Mouse (Mus musculus): ENCODE results near the gene Abtb1. TPM values are rescaled to one million over a fixed set of nuclear protein-coding genes. Genes with fewer than 3 reads are reported as not detected.

Abtb1 gene
- polyA plus RNA-seq, 1 experiment from 2014 or later, result 31.5 TPM

DNA sequence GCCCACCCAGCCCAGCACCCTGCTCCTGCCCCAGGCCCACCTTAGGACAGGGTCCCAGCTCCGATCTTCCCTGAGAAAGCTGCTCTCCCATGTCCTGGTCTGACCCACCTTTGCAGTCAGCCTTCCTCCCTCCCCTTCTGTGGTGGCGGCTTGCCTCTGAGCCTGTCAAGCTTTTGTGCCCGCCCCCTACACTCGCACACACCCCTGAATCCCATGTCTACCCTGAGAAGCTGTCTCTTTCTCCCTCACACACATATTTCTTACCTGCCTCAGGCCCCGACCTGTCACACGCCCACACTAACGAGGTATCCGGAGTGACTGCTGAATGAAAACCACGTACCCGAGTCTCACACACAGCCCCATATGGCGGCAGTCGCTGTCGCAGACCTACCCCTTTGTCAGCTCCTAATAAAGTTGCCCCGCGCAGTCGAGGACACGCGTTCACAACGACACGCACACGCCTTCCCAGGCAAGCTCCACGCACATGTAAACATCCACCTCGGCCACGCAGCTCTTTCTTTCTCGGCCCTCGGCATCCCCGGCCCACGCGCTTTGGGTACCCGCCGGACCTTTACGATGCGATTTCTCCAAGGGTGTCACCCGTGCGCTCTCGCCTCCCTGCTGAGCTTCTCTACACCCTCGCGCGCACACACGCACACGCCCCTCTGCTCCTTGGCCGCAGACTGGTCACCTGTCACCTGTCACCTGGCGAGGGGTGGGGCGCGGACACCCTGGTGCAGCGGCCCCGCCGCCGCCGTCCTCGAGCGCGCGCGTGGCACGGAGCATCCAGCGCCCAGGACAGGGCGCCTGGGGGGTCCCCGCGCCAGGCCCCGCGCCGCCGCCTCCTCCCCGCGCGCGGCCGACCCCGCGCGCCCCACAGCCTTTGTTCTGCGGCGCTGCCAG, 32.4 kb upstream of the Abtb1 start:
- H3K4me3 ChIP-seq (replicated peaks), result peak overlapping the region; percentile 72
- 3% methylated on average over 69 of the region's 74 CpGs for WGBS
- no peaks in the 10 kb centered on the region for H3K36me3 ChIP-seq
- peak; percentile 45 for ATAC-seq (ENCODE audit: insufficient read depth, low FRiP score, low read depth)
- H3K4me1 ChIP-seq, result peaks cover 10% of the 10 kb centered on the region; the same call in 1 of the 2 replicates
- peaks cover 10% of the 10 kb centered on the region; the same call in 1 of the 2 replicates for H3K27me3 ChIP-seq (replicated peaks)
- no peaks in the 10 kb centered on the region for H3K9me3 ChIP-seq
- H3K27ac ChIP-seq, result no peak overlapping the region
- peak overlapping the region; percentile 66 for H3K9ac ChIP-seq
- peak overlapping the region; percentile 98 for H3K4me2 ChIP-seq

DNA sequence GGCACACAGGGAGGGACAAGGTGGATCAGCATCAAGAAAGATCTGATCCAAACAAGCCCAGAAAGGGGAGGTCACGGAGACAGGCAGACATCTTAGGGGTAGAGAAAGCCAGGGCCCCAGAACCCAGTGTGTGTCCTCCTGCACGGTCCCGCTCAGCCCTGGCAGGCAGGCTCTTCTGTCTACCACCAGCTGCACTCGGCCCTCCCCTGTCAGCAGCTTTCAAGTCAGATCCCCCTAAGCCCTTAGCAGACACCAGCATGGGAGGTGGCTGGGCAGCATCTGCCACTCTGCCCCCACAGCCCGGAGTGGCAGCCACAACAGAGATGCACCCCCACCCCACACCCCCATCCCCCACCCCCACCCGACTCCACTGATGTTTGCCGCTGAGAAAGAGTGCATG, 31.0 kb upstream of the Abtb1 start:
- Histone ChIP-seq H3K9me3 (no peaks in the 10 kb centered on the region), H3K4me3 (replicated peaks) (no peak overlapping the region), H3K27ac (no peak overlapping the region), H3K9ac (no peak overlapping the region), H3K36me3 (no peaks in the 10 kb centered on the region), H3K4me1 (peaks cover 10% of the 10 kb centered on the region; the same call in 1 of the 2 replicates), H3K27me3 (replicated peaks) (peaks cover 10% of the 10 kb centered on the region; the same call in 1 of the 2 replicates), H3K4me2 (no peak overlapping the region)
- WGBS, result 50% methylated on average over 7 of the region's 7 CpGs
- no peak for ATAC-seq (ENCODE audit: insufficient read depth, low FRiP score, low read depth)

DNA sequence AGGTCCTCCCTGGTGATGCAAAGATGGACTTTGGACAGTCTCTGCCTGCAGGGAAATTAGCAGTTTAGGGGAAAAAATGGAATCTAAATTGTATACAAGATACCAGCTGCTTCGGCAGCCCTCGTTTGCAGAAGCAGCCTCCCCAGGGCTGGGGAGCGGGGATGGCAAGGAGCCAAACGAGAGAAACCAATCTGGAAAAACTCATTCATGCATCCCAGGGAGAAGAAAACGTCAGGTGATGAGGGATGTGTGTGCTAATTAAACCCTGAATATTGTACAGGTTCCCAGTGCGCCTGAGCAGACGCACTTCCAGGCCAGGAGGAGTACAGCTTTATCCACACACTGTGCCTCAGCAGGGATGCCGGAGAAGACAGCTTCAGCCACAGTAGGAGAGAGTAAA, 29.8 kb upstream of the Abtb1 start:
- Histone ChIP-seq H3K27me3 (replicated peaks) (peaks cover 10% of the 10 kb centered on the region; the same call in 1 of the 2 replicates), H3K9ac (no peak overlapping the region), H3K27ac (peak overlapping the region; percentile 40; the same call in 1 of the 2 replicates), H3K4me2 (peak overlapping the region; percentile 10; the same call in 1 of the 2 replicates), H3K36me3 (no peaks in the 10 kb centered on the region), H3K4me3 (replicated peaks) (no peak overlapping the region), H3K9me3 (no peaks in the 10 kb centered on the region), H3K4me1 (peaks cover 10% of the 10 kb centered on the region; the same call in 1 of the 2 replicates)
- 32% methylated on average over 8 of the region's 8 CpGs for WGBS
- no peak for ATAC-seq (ENCODE audit: insufficient read depth, low FRiP score, low read depth)

DNA sequence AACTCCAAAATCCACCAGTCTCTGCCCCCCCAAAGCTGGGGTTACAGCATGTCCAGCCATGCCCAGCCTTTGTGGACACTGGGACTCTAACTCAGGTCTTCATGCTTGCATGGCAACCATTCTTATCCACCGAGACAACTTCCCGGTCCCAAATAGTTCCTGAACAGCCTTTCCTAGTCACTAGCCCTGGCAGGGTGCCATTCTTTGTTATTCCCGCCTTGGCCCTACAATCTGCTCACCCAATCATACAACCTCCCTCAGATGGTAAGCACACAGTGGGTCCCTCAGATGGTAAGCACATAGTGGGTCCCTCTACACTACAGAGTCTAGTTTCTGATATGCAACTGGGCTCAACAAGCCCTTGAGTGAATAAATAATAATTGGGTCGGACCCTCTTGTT, 28.8 kb upstream of the Abtb1 start:
- H3K9me3 ChIP-seq, result no peaks in the 10 kb centered on the region
- peaks cover 9% of the 10 kb centered on the region; the same call in 1 of the 2 replicates for H3K27me3 ChIP-seq (replicated peaks)
- H3K36me3 ChIP-seq, result no peaks in the 10 kb centered on the region
- ATAC-seq (ENCODE audit: insufficient read depth, low FRiP score, low read depth), result no peak
- no peak overlapping the region for H3K27ac ChIP-seq
- H3K9ac ChIP-seq, result no peak overlapping the region
- peaks cover 10% of the 10 kb centered on the region; the same call in 1 of the 2 replicates for H3K4me1 ChIP-seq
- 62% methylated on average over 4 of the region's 4 CpGs for WGBS
- no peak overlapping the region for H3K4me2 ChIP-seq
- H3K4me3 ChIP-seq (replicated peaks), result no peak overlapping the region

DNA sequence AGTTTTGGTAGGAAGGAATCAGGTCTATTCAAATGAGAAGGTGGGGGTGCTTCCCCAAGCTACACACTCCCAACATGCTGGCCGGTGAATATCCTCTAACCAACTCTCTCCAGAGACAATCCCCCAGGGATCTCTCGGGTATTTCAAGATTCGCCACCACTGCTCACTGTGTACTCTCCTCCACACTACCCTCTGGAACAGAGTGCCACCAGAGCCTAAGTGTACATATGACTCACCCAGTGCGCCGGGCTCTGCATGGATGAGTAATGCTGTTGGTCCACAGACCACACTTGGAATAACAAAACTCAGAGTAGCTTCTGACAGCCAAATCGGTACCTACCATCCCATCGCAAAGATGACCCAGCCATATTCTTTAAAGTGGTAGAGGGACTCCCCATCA, 27.7 kb upstream of the Abtb1 start:
- 85% methylated on average over 7 of the region's 7 CpGs for WGBS
- Histone ChIP-seq H3K4me1 (0 out of 2 replicates have a peak, but pooled peaks cover 8% of the 10 kb centered on the region), H3K9ac (no peak overlapping the region), H3K27ac (no peak overlapping the region), H3K27me3 (replicated peaks) (peaks cover 4% of the 10 kb centered on the region; the same call in 1 of the 2 replicates), H3K9me3 (no peaks in the 10 kb centered on the region), H3K4me3 (replicated peaks) (no peak overlapping the region), H3K4me2 (no peak overlapping the region), H3K36me3 (no peaks in the 10 kb centered on the region)
- ATAC-seq (ENCODE audit: insufficient read depth, low FRiP score, low read depth), result no peak

DNA sequence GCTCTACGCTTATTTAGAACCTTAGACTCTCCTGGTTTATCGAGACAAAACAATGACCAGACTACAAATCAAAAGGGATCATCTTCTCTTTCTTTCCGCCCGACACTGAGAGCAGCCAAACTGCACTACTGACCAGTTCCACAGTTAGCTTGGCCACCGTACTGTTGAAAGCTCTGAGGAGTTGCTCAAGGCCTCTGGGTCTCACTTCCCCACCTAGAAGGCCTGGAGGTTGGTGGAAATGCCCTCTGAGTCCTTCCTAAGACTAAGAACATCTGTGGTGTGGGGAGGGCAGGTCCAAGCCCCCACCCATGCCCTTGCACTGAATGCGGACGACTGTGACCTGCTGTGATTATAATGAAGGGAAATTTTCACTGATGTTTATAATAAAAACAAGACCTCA, 23.9 kb upstream of the Abtb1 start:
- Histone ChIP-seq H3K9me3 (no peaks in the 10 kb centered on the region), H3K4me3 (replicated peaks) (no peak overlapping the region), H3K36me3 (peaks cover 5% of the 10 kb centered on the region; the same call in 1 of the 2 replicates), H3K27ac (no peak overlapping the region), H3K27me3 (replicated peaks) (no peaks in the 10 kb centered on the region), H3K4me2 (no peak overlapping the region), H3K9ac (no peak overlapping the region), H3K4me1 (no peaks in the 10 kb centered on the region)
- ATAC-seq (ENCODE audit: insufficient read depth, low FRiP score, low read depth), result no peak
- 82% methylated on average over 7 of the region's 7 CpGs for WGBS

DNA sequence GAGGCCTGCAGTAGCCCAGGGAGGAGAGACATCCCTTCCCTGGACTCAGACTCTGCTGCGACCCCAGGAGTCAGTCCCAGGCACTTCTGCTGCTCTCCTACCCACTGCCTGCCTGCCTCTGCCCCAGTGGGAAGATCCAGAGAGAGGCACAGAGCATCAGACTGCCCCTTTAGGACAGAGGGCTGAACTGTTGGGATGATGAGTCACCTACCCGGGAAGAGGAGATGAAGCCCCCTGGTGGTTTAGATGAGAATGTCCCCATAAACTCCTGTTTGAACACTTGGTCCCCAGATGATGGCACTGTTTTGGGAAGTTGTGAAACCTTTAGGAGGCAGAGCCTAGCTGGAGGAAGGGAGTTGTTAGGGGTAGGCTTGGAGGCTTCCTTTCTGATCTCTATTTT, 19.1 kb upstream of the Abtb1 start:
- no peak overlapping the region for H3K4me2 ChIP-seq
- no peak overlapping the region for H3K4me3 ChIP-seq (replicated peaks)
- WGBS, result 11% methylated on average over 2 of the region's 2 CpGs
- peaks cover 5% of the 10 kb centered on the region; the same call in 1 of the 2 replicates for H3K36me3 ChIP-seq
- no peak overlapping the region for H3K9ac ChIP-seq
- no peaks in the 10 kb centered on the region for H3K4me1 ChIP-seq
- no peaks in the 10 kb centered on the region for H3K9me3 ChIP-seq
- H3K27ac ChIP-seq, result no peak overlapping the region
- no peaks in the 10 kb centered on the region for H3K27me3 ChIP-seq (replicated peaks)
- peak; percentile 23; the same call in 1 of the 2 replicates for ATAC-seq (ENCODE audit: insufficient read depth, low FRiP score, low read depth)

DNA sequence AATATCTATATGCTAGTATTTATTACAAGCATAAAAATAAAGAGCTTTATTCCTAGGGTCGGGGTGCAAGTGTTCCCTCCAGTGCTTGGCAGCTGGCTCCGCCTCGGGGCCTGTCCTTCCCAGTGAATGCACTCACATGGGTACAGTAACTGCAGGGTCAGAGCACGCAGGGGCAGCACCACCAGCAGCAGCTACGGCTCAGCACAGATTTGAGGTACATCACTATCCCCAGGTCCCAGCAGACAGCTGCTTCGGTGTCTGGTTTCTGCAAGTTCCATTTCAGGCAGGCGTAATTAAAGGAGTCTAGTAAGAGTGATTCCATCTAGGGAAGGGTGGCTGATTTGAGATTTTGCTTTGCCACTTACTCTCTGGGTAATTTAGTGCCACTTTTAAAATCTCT, 16.6 kb upstream of the Abtb1 start:
- H3K9me3 ChIP-seq, result no peaks in the 10 kb centered on the region
- no peak overlapping the region for H3K27ac ChIP-seq
- 78% methylated on average over 7 of the region's 7 CpGs for WGBS
- no peak overlapping the region for H3K4me3 ChIP-seq (replicated peaks)
- H3K36me3 ChIP-seq, result peaks cover 5% of the 10 kb centered on the region; the same call in 1 of the 2 replicates
- H3K27me3 ChIP-seq (replicated peaks), result no peaks in the 10 kb centered on the region
- H3K9ac ChIP-seq, result no peak overlapping the region
- H3K4me1 ChIP-seq, result no peaks in the 10 kb centered on the region
- ATAC-seq (ENCODE audit: insufficient read depth, low FRiP score, low read depth), result no peak
- H3K4me2 ChIP-seq, result no peak overlapping the region

DNA sequence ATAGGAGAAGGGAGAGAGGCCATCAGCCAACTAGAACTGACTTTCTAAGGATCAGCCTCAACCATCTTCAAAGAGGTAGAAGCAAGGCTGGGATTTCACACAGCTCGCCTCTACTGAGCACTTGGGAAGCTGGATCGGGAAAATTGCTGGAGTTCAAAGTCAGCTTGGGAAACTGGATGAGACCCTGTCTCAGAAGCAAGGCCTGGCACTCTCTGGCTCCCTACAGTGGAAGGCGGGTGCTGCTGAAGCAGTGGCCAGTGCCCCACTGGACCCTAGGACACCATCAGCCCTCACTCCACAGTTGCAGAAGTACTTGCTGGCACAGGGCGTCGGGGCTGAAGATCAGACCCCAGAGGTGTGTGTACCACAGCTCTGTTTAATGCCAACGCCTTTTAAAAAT, 16.0 kb upstream of the Abtb1 start:
- ATAC-seq (ENCODE audit: insufficient read depth, low FRiP score, low read depth), result no peak
- no peak overlapping the region for H3K27ac ChIP-seq
- H3K9me3 ChIP-seq, result no peaks in the 10 kb centered on the region

DNA sequence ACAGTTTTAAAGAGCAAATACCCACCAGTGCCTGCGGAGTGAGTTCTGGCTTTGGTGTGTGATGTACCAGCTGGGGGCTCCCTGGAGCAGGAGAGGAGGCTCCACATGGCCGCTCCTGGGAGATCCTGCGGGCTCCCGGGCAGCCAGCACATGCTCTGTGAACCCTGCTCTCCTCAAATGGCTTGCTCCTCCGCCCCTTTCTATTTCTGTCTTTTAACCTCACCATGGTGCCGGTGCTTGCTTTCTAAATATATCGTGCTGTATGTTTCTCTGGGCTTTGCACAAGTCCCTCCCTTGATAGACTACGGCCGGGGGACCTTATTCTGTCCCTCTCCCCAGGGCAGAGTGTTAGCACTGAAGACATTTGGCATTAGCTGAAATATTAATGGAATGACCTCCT, 15.5 kb upstream of the Abtb1 start:
- Histone ChIP-seq H3K27me3 (replicated peaks) (no peaks in the 10 kb centered on the region), H3K27ac (no peak overlapping the region), H3K4me1 (no peaks in the 10 kb centered on the region), H3K4me2 (no peak overlapping the region), H3K9me3 (no peaks in the 10 kb centered on the region), H3K9ac (no peak overlapping the region), H3K36me3 (no peaks in the 10 kb centered on the region), H3K4me3 (replicated peaks) (no peak overlapping the region)
- no peak for ATAC-seq (ENCODE audit: insufficient read depth, low FRiP score, low read depth)
- WGBS, result 30% methylated on average over 9 of the region's 9 CpGs

More for the DNA sequence above, 16.0 kb upstream of the Abtb1 start:
- Histone ChIP-seq H3K4me3 (replicated peaks) (no peak overlapping the region), H3K9ac (no peak overlapping the region), H3K27me3 (replicated peaks) (no peaks in the 10 kb centered on the region), H3K36me3 (peaks cover 2% of the 10 kb centered on the region; the same call in 1 of the 2 replicates), H3K4me2 (no peak overlapping the region), H3K4me1 (no peaks in the 10 kb centered on the region)
- 85% methylated on average over 6 of the region's 6 CpGs for WGBS

DNA sequence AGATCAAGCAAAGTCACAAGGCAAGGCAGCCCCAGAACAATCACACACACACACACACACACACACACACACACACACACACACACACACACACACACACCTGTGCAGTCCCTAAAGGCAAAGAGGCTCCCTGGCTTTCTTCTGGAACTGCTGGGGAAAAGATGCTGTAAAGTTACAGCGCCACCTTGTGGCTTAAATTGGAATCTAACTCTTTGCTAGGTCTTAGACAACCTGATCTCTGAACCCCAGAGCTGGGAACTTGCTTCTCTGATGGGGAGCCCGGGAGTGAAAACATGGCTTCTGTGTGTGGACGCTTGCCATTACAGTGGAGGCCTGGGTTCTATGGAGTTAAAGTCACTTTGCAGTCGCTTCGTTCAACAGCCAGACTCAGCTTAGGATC, 13.9 kb upstream of the Abtb1 start:
- H3K4me2 ChIP-seq, result no peak overlapping the region
- no peak overlapping the region for H3K27ac ChIP-seq
- no peaks in the 10 kb centered on the region for H3K4me1 ChIP-seq
- H3K9ac ChIP-seq, result no peak overlapping the region
- H3K36me3 ChIP-seq, result no peaks in the 10 kb centered on the region
- H3K4me3 ChIP-seq (replicated peaks), result no peak overlapping the region
- H3K27me3 ChIP-seq (replicated peaks), result no peaks in the 10 kb centered on the region
- no peaks in the 10 kb centered on the region for H3K9me3 ChIP-seq
- WGBS, result 19% methylated on average over 5 of the region's 5 CpGs
- ATAC-seq (ENCODE audit: insufficient read depth, low FRiP score, low read depth), result no peak

DNA sequence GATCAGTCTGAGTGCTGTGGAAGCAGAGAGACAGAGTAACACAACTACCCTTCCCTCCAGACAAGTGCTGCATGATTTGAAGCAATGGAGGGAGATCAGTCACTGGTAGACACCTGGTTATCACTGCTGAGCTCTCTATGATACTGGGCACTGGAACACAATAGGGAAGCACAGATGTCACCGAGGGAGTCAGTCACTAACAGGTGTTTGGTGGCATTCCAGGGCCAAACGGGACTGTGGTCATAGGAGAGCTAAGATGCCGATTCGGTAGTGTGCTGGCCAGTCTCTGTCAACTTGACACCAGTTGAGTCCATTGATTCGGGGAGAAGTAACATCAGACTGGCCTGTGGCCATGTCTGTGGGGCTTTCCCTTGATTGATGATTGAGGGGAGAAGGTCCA, 12.7 kb upstream of the Abtb1 start:
- Histone ChIP-seq H3K9me3 (no peaks in the 10 kb centered on the region), H3K4me3 (replicated peaks) (no peak overlapping the region), H3K27me3 (replicated peaks) (no peaks in the 10 kb centered on the region), H3K36me3 (no peaks in the 10 kb centered on the region), H3K9ac (no peak overlapping the region), H3K4me1 (no peaks in the 10 kb centered on the region), H3K4me2 (no peak overlapping the region), H3K27ac (no peak overlapping the region)
- WGBS, result 74% methylated on average over 5 of the region's 5 CpGs
- no peak for ATAC-seq (ENCODE audit: insufficient read depth, low FRiP score, low read depth)
